Mouse (Mus musculus): ENCODE data around the gene Chmp3.

Gene Chmp3

GRCm38 (mm10) chr6:71543686-71544499 lies at the start of gene Chmp3:
Chmp3 (plus strand) TSS chr6:71543797.
- peak; percentile 91 for DNase-seq (ENCODE audit: low spot score)

- DNase-seq (ENCODE audit: low spot score) = no peak
Observed at GRCm38 (mm10) chr6:71494341-71495020, 49.1 kb upstream of the Chmp3 start.

GRCm38 (mm10) chr6:71500575-71500974 lies 43.0 kb upstream of the Chmp3 start:
- no peak for DNase-seq (ENCODE audit: low spot score)

- DNase-seq (ENCODE audit: low spot score) = no peak
Observed at GRCm38 (mm10) chr6:71503001-71503400, 40.6 kb upstream of the Chmp3 start.

GRCm38 (mm10) chr6:71503670-71504069 lies 39.9 kb upstream of the Chmp3 start:
- DNase-seq (ENCODE audit: low spot score) = no peak

- DNase-seq (ENCODE audit: low spot score) = no peak
Observed at GRCm38 (mm10) chr6:71504091-71504490, 39.5 kb upstream of the Chmp3 start.

GRCm38 (mm10) chr6:71505671-71506070 lies 37.9 kb upstream of the Chmp3 start:
- DNase-seq (ENCODE audit: low spot score) = no peak

- DNase-seq (ENCODE audit: low spot score) = no peak
Observed at GRCm38 (mm10) chr6:71519476-71519875, 24.1 kb upstream of the Chmp3 start.

GRCm38 (mm10) chr6:71525556-71525955 lies 18.0 kb upstream of the Chmp3 start:
- no peak for DNase-seq (ENCODE audit: low spot score)

GRCm38 (mm10) chr6:71527056-71527455 lies 16.5 kb upstream of the Chmp3 start:
- DNase-seq (ENCODE audit: low spot score) = no peak

GRCm38 (mm10) chr6:71527826-71528225 lies 15.8 kb upstream of the Chmp3 start:
- DNase-seq (ENCODE audit: low spot score) = no peak

- DNase-seq (ENCODE audit: low spot score) = no peak
Observed at GRCm38 (mm10) chr6:71530176-71530575, 13.4 kb upstream of the Chmp3 start.

GRCm38 (mm10) chr6:71537286-71537685 lies 6.3 kb upstream of the Chmp3 start:
- DNase-seq (ENCODE audit: low spot score) = no peak

GRCm38 (mm10) chr6:71555507-71555951 lies 11.9 kb downstream of the Chmp3 start:
- DNase-seq (ENCODE audit: low spot score) = no peak

- no peak for DNase-seq (ENCODE audit: low spot score)
Observed at GRCm38 (mm10) chr6:71556826-71557225, 13.2 kb downstream of the Chmp3 start.

- DNase-seq (ENCODE audit: low spot score) = no peak
Observed at GRCm38 (mm10) chr6:71568616-71569015, 25.0 kb downstream of the Chmp3 start.

GRCm38 (mm10) chr6:71569025-71569424 lies 25.4 kb downstream of the Chmp3 start:
- no peak for DNase-seq (ENCODE audit: low spot score)

GRCm38 (mm10) chr6:71575359-71575758 lies 31.8 kb downstream of the Chmp3 start:
- DNase-seq (ENCODE audit: low spot score) = no peak

- DNase-seq (ENCODE audit: low spot score) = no peak
Observed at GRCm38 (mm10) chr6:71579478-71579877, 35.9 kb downstream of the Chmp3 start.

GRCm38 (mm10) chr6:71583198-71583597 lies 39.6 kb downstream of the Chmp3 start:
- DNase-seq (ENCODE audit: low spot score) = no peak

GRCm38 (mm10) chr6:71589401-71589800 lies 45.8 kb downstream of the Chmp3 start:
- no peak for DNase-seq (ENCODE audit: low spot score)

- DNase-seq (ENCODE audit: low spot score) = no peak
Observed at GRCm38 (mm10) chr6:71590154-71590553, 46.6 kb downstream of the Chmp3 start.

- DNase-seq (ENCODE audit: low spot score) = no peak
Observed at GRCm38 (mm10) chr6:71607756-71608155, 64.2 kb downstream of the Chmp3 start.

All from ovary, adult 18-20 months (tissue).